ENCODE assay signal across 16 mouse cellular contexts in the genomic region with DNA sequence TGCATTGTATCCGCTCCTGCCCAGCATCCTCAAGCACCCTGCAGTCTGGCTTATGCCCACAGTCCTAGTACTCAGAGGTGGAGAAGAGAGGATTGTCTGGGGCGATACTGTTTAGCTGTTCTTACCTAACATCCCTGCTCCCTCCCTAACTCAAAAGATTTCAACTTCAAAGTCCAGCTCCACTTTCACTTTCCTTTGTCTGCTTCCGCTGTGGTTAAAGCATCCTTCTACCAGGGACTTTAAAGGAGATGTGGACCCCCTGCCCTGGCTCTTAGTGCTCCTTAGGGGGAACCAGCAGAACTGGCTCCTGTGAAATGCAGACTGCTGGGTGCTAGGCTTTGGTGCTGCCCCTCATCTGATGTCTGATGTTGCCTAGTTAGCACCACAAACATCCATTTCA.
DNase-seq lines count a peak whose midpoint lies in the region; ATAC-seq and TF ChIP-seq lines count a peak whose summit lies in the region.
"Had no signal": no experiment of that assay in that cellular context is flagged by ENCODE, and none has a peak within 500 bp of the region (broad histone marks: within the 10 kb centered on the region; RNA-seq: fewer than 3 reads in every experiment).

No protein-coding gene starts in this region.

- H3K27me3 ChIP-seq in spleen, adult 2 months (ENCODE audit: control insufficient read depth, insufficient read depth, low read length), result no peaks in the 10 kb centered on the region
- H3K27me3 ChIP-seq: hindbrain, embryonic 12.5 days; midbrain, embryonic 15.5 days; neural tube, embryonic 13.5 days had no signal

- peaks cover 8% of the 10 kb centered on the region for H3K4me1 ChIP-seq in spleen, adult 2 months (ENCODE audit: control insufficient read depth, insufficient read depth, insufficient read length)
- H3K4me1 ChIP-seq: hindbrain, embryonic 12.5 days; midbrain, embryonic 15.5 days; neural tube, embryonic 13.5 days had no signal

- no peak for TF ChIP-seq CTCF in spleen, adult 2 months (IDR thresholded peaks at IDR 0.05; ENCODE audit: extremely low read depth, insufficient read depth, insufficient read length, insufficient replicate concordance)

- peak in 1 of 2 experiments; percentile 43 for DNase-seq in spleen, adult 2 months (ENCODE audit: low read depth in 1 of 2, low spot score in 2 of 2)
- no peak for DNase-seq in spleen, adult 12 weeks (ENCODE audit: low spot score)
- DNase-seq in thymus, postnatal 4 days, result peak; percentile 29
- DNase-seq in cerebellum, adult 8-10 months, result no peak
- DNase-seq in left cerebral cortex, adult 8-10 months (ENCODE audit: low spot score in 2 of 2), result no peak
- DNase-seq: cerebellum, adult 11-12 months; heart, adult 18-20 months; kidney, postnatal 10 days had no signal

- 18% methylated on average over 3 of the region's 3 CpGs for WGBS in spleen, adult 2 months

- peak; percentile 96 for ATAC-seq in activated CD4-positive, CD25-positive, alpha-beta regulatory T cell, adult 4 months
- peak; percentile 73 for ATAC-seq in megakaryocyte, adult 5-6 weeks (ENCODE audit: poor library complexity, severe bottlenecking)
- ATAC-seq: intestine, embryonic 16.5 days; midbrain, embryonic 15.5 days had no signal

- peaks cover 7% of the 10 kb centered on the region for H3K36me3 ChIP-seq in spleen, adult 2 months (ENCODE audit: control insufficient read depth, insufficient read depth, low read length)
- H3K36me3 ChIP-seq: midbrain, embryonic 15.5 days had no signal

- peak overlapping the region; percentile 19; the same call in 1 of the 2 replicates for H3K4me3 ChIP-seq in spleen, adult 2 months (ENCODE audit: extremely low read depth, insufficient read depth, insufficient read length)
- H3K4me3 ChIP-seq: forebrain, embryonic 10.5 days; hindbrain, embryonic 12.5 days; midbrain, embryonic 15.5 days; neural tube, embryonic 13.5 days had no signal

- TF ChIP-seq POLR2A in spleen, adult 2 months (IDR thresholded peaks at IDR 0.05; ENCODE audit: low read depth, low read length), result no peak

- peak overlapping the region; percentile 59 for H3K27ac ChIP-seq in spleen, adult 2 months (ENCODE audit: insufficient read depth, low read length)
- H3K27ac ChIP-seq: forebrain, embryonic 10.5 days; hindbrain, embryonic 12.5 days; liver, embryonic 14.5 days; midbrain, embryonic 15.5 days; neural tube, embryonic 13.5 days had no signal
